Mouse (Mus musculus) spleen, adult 2 months (tissue): ENCODE measurements around the gene Eif4e3. TPM values are rescaled to one million over a fixed set of nuclear protein-coding genes. Genes with fewer than 3 reads are reported as not detected.
A peak's percentile ranks its signal among the peaks of the same experiment; 100 is the strongest.

Experiments
- DNase-seq, 2 experiments: peaks; one replicate each; pipeline versions ENCODE4 v3.0.0 to v3.0.0-alpha.2; 2012 to 2021; ENCODE audit warnings: low spot score in 2 of 2, low read depth in 1 of 2
- H3K27ac ChIP-seq: fragments of 200-500 bp; 2 replicates; pipeline ENCODE4 v1.5.1; 2012; ENCODE audit warnings: low read length, inconsistent platforms; ENCODE audit not compliant: insufficient read depth
- H3K27me3 ChIP-seq: fragments of 200-500 bp; 2 replicates; pipeline ENCODE4 v1.6.1; 2012; ENCODE audit warnings: mild to moderate bottlenecking, moderate library complexity, low read length, inconsistent platforms; ENCODE audit not compliant: control insufficient read depth, insufficient read depth
- H3K36me3 ChIP-seq: fragments of 200-500 bp; 2 replicates; pipeline ENCODE4 v1.6.1; 2012; ENCODE audit warnings: mild to moderate bottlenecking, low read length, inconsistent platforms; ENCODE audit not compliant: control insufficient read depth, insufficient read depth
- H3K4me1 ChIP-seq: fragments of 200-500 bp; 2 replicates; pipeline ENCODE4 v1.6.1; 2011; ENCODE audit warnings: inconsistent platforms; ENCODE audit not compliant: control insufficient read depth, insufficient read depth, insufficient read length
- H3K4me3 ChIP-seq: fragments of 200-500 bp; 2 replicates; pipeline ENCODE4 v1.5.1; 2011; ENCODE audit warnings: mild to moderate bottlenecking, inconsistent platforms; ENCODE audit not compliant: insufficient read depth, insufficient read length; ENCODE audit errors: extremely low read depth
- CTCF ChIP-seq: fragments of 200-500 bp; IDR thresholded peaks from 2 replicates; pipeline ENCODE4 v1.5.1; 2011; ENCODE audit warnings: mild to moderate bottlenecking, inconsistent platforms; ENCODE audit not compliant: insufficient read depth, insufficient read length, insufficient replicate concordance; ENCODE audit errors: extremely low read depth
- POLR2A ChIP-seq: fragments of 200-500 bp; IDR thresholded peaks from 2 replicates; pipeline ENCODE4 v1.6.1; 2011; ENCODE audit warnings: low read depth, low read length, inconsistent platforms
- WGBS: fragments of 180-500 bp; shearing (Covaris S2); methylation state at CpG from one replicate; pipeline ENCODE4 v1.1.7; 2018; 5-methylcytosine and 5-hydroxymethylcytosine counted together
- polyA plus RNA-seq: library from polyadenylated mRNA; depleted of rRNA; stranded (reverse); fragments of >200 nt; gene quantifications from 2 replicates; pipeline ENCODE4 v1.2.3, GENCODE M21; 2012

Eif4e3 gene
- polyA plus RNA-seq, 1 experiment, result 3.9 TPM

GRCm38 (mm10) chr6:99610454-99611427, 55.8 kb downstream of the Eif4e3 start:
- H3K27me3 ChIP-seq, result no peaks in the 10 kb centered on the region
- peak in 1 of 2 experiments; percentile 22 for DNase-seq
- 0 out of 2 replicates have a peak overlapping the region, but pooled peaks have one; percentile 1 for H3K4me3 ChIP-seq
- TF ChIP-seq CTCF (no peak), POLR2A (no peak)
- no peak overlapping the region for H3K27ac ChIP-seq
- peaks cover 5% of the 10 kb centered on the region; the same call in 1 of the 2 replicates for H3K4me1 ChIP-seq
- 12% methylated on average over 14 of the region's 14 CpGs for WGBS
- H3K36me3 ChIP-seq, result no peaks in the 10 kb centered on the region

GRCm38 (mm10) chr6:99606079-99606478, 60.5 kb downstream of the Eif4e3 start:
- 89% methylated on average over 7 of the region's 7 CpGs for WGBS
- no peak for DNase-seq
- H3K36me3 ChIP-seq, result no peaks in the 10 kb centered on the region
- H3K4me1 ChIP-seq, result peaks cover 5% of the 10 kb centered on the region; the same call in 1 of the 2 replicates
- no peak overlapping the region for H3K4me3 ChIP-seq
- TF ChIP-seq POLR2A (no peak), CTCF (no peak)
- no peak overlapping the region for H3K27ac ChIP-seq
- no peaks in the 10 kb centered on the region for H3K27me3 ChIP-seq

DNA sequence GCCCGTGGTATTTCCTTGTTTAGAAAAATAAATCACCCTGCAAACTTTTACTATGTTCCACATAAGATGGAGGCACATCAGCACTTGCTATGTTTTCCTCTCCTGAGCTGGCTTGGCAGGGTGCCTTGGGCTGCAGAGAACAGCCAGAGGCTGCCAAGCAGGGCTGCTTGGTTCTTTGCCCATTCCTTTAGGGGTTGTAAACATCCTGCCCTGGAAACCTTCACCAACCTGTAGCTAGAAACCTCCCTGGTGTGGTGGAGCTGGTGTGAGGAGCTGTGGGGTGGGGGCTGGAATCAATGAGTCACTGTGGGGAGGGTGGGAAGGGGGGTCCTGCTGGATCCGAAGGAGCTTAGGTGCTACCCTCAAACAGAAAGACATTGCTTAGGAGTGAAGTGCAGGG, 61.8 kb downstream of the Eif4e3 start:
- no peak for TF ChIP-seq CTCF
- no peak for TF ChIP-seq POLR2A
- no peak for DNase-seq
- no peaks in the 10 kb centered on the region for H3K4me1 ChIP-seq
- H3K27ac ChIP-seq, result no peak overlapping the region
- no peaks in the 10 kb centered on the region for H3K36me3 ChIP-seq
- H3K27me3 ChIP-seq, result no peaks in the 10 kb centered on the region
- H3K4me3 ChIP-seq, result no peak overlapping the region
- 79% methylated on average over 2 of the region's 2 CpGs for WGBS

GRCm38 (mm10) chr6:99602434-99602833, 64.1 kb downstream of the Eif4e3 start:
- H3K4me1 ChIP-seq, result no peaks in the 10 kb centered on the region
- H3K4me3 ChIP-seq, result no peak overlapping the region
- no peak for TF ChIP-seq POLR2A
- TF ChIP-seq CTCF, result no peak
- H3K27ac ChIP-seq, result no peak overlapping the region
- H3K36me3 ChIP-seq, result no peaks in the 10 kb centered on the region
- no peaks in the 10 kb centered on the region for H3K27me3 ChIP-seq
- no peak for DNase-seq
- 80% methylated on average over 7 of the region's 7 CpGs for WGBS

- TF ChIP-seq POLR2A (no peak), CTCF (no peak)
- Histone ChIP-seq H3K27me3 (no peaks in the 10 kb centered on the region), H3K27ac (no peak overlapping the region), H3K36me3 (no peaks in the 10 kb centered on the region), H3K4me1 (no peaks in the 10 kb centered on the region), H3K4me3 (no peak overlapping the region)
- DNase-seq, result no peak
- 59% methylated on average over 8 of the region's 8 CpGs for WGBS
These were observed 65.7 kb downstream of the Eif4e3 start for GRCm38 (mm10) chr6:99600886-99601285.

- TF ChIP-seq POLR2A (no peak), CTCF (peak; percentile 36; the same call in 1 of the 2 replicates)
- Histone ChIP-seq H3K4me3 (no peak overlapping the region), H3K27me3 (no peaks in the 10 kb centered on the region), H3K27ac (no peak overlapping the region), H3K36me3 (no peaks in the 10 kb centered on the region), H3K4me1 (no peaks in the 10 kb centered on the region)
- 19% methylated on average over 10 of the region's 10 CpGs for WGBS
- peak; percentile 11 to 27 for DNase-seq
These were observed 66.3 kb downstream of the Eif4e3 start for GRCm38 (mm10) chr6:99600168-99600793.

- Histone ChIP-seq H3K27ac (no peak overlapping the region), H3K4me1 (no peaks in the 10 kb centered on the region), H3K36me3 (no peaks in the 10 kb centered on the region), H3K4me3 (no peak overlapping the region), H3K27me3 (no peaks in the 10 kb centered on the region)
- TF ChIP-seq POLR2A, result no peak
- no peak for TF ChIP-seq CTCF
- WGBS, result 73% methylated on average over 8 of the region's 8 CpGs
- DNase-seq, result no peak
These were observed 66.9 kb downstream of the Eif4e3 start for GRCm38 (mm10) chr6:99599651-99600050.
